Mouse (Mus musculus) liver, embryonic 15.5 days (tissue): ENCODE results near the gene Smurf2. TPM values are rescaled to one million over a fixed set of nuclear protein-coding genes. Genes with fewer than 3 reads are reported as not detected.

ENCODE experiments used
- ATAC-seq: fragments of 200-750 bp; cut with Nextera tagmentation; 2 replicates; pipeline ENCODE4 v1.8.0; 2017; ENCODE audit warnings: moderate number of reproducible peaks, mild to moderate bottlenecking, moderate library complexity; ENCODE audit not compliant: insufficient read depth
- H3K27ac ChIP-seq: fragments of 300-500 bp; sonication (generic); replicated peaks from 2 replicates; pipeline ENCODE4 v1.5.1; 2015; ENCODE audit warnings: mild to moderate bottlenecking, inconsistent platforms
- H3K27me3 ChIP-seq: fragments of 300-500 bp; sonication (generic); 2 replicates; pipeline ENCODE4 v1.6.1; 2015; ENCODE audit warnings: mild to moderate bottlenecking, inconsistent platforms
- H3K36me3 ChIP-seq: fragments of 300-500 bp; sonication (generic); replicated peaks from 2 replicates; pipeline ENCODE4 v1.6.1; 2015; ENCODE audit warnings: moderate library complexity, mild to moderate bottlenecking, inconsistent platforms
- H3K4me1 ChIP-seq: fragments of 300-500 bp; sonication (generic); replicated peaks from 2 replicates; pipeline ENCODE4 v1.6.1; 2015; ENCODE audit warnings: inconsistent platforms
- H3K4me2 ChIP-seq: fragments of 300-500 bp; sonication (generic); 2 replicates; pipeline ENCODE4 v1.6.1; 2015; ENCODE audit warnings: moderate library complexity, mild to moderate bottlenecking, inconsistent platforms
- H3K4me3 ChIP-seq: fragments of 300-500 bp; sonication (generic); replicated peaks from 2 replicates; pipeline ENCODE4 v1.5.1; 2015; ENCODE audit warnings: mild to moderate bottlenecking, inconsistent platforms
- H3K9ac ChIP-seq: fragments of 300-500 bp; sonication (generic); 2 replicates; pipeline ENCODE4 v1.6.1; 2015; ENCODE audit warnings: moderate library complexity, mild to moderate bottlenecking, inconsistent platforms
- H3K9me3 ChIP-seq: fragments of 300-500 bp; sonication (generic); replicated peaks from 2 replicates; pipeline ENCODE4 v1.6.1; 2016; ENCODE audit warnings: inconsistent platforms
- WGBS: fragments of 180-500 bp; shearing (Covaris S2); methylation state at CpG from one replicate; pipeline ENCODE4 v1.1.7; 2015; ENCODE audit warnings: mixed read lengths; ENCODE audit not compliant: insufficient replicate concordance; 5-methylcytosine and 5-hydroxymethylcytosine counted together
- polyA plus RNA-seq: library from polyadenylated mRNA; unstranded; fragments of >200 nt; fragmentation: Nextera tagmentation; extraction: Ambion mirVana; gene quantifications from 2 replicates; pipeline ENCODE4 v1.2.1, GENCODE M21; 2015

Smurf2 gene
- polyA plus RNA-seq, 1 experiment from 2014 or later, result 2.7 TPM

- peaks cover 2% of the 10 kb centered on the region; the same call in 1 of the 2 replicates for H3K4me1 ChIP-seq
- H3K36me3 ChIP-seq, result peaks cover 53% of the 10 kb centered on the region
- no peaks in the 10 kb centered on the region for H3K9me3 ChIP-seq
- no peak overlapping the region for H3K4me2 ChIP-seq
- no peak overlapping the region for H3K4me3 ChIP-seq
- no peak overlapping the region for H3K9ac ChIP-seq
- no peak overlapping the region for H3K27ac ChIP-seq
- no peaks in the 10 kb centered on the region for H3K27me3 ChIP-seq
- WGBS, result 81% methylated on average over 8 of the region's 8 CpGs
- no peak for ATAC-seq
Measured at GRCm38 (mm10) chr11:106822491-106822890, 98.0 kb downstream of the Smurf2 start.

GRCm38 (mm10) chr11:106821397-106821796 lies 99.1 kb downstream of the Smurf2 start:
- no peak for ATAC-seq
- no peak overlapping the region for H3K4me3 ChIP-seq
- no peak overlapping the region for H3K27ac ChIP-seq
- H3K4me1 ChIP-seq, result peaks cover 2% of the 10 kb centered on the region; the same call in 1 of the 2 replicates
- H3K9ac ChIP-seq, result no peak overlapping the region
- no peaks in the 10 kb centered on the region for H3K9me3 ChIP-seq
- H3K27me3 ChIP-seq, result no peaks in the 10 kb centered on the region
- 83% methylated on average over 6 of the region's 6 CpGs for WGBS
- H3K36me3 ChIP-seq, result peaks cover 61% of the 10 kb centered on the region
- H3K4me2 ChIP-seq, result no peak overlapping the region

GRCm38 (mm10) chr11:106820972-106821371 lies 99.5 kb downstream of the Smurf2 start:
- Histone ChIP-seq H3K4me3 (no peak overlapping the region), H3K9me3 (no peaks in the 10 kb centered on the region), H3K9ac (no peak overlapping the region), H3K4me1 (peaks cover 2% of the 10 kb centered on the region; the same call in 1 of the 2 replicates), H3K27me3 (no peaks in the 10 kb centered on the region), H3K27ac (no peak overlapping the region), H3K4me2 (no peak overlapping the region), H3K36me3 (peaks cover 65% of the 10 kb centered on the region)
- 51% methylated on average over 4 of the region's 4 CpGs for WGBS
- no peak for ATAC-seq

DNA sequence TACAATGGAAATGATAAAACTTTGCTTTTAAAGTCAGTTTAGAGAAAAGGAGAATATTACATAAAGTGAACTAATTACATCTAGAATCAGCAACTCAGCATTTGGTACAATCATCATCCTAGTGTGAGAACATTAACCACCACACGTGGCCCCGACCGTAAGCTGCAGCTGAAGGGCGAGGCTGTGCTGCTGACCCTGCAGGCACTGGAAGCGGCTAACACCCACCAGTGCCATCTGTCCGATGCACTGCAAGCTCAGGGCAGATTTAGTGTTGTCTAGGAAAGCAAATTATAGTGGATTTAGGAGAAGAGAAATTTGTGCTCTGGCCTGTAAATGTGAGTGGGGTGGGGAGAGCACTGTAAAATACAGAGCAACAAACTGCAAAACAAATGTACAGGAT lies 100.3 kb downstream of the Smurf2 start:
- WGBS, result 75% methylated on average over 6 of the region's 6 CpGs

GRCm38 (mm10) chr11:106819595-106819994 lies 100.9 kb downstream of the Smurf2 start:
- H3K9me3 ChIP-seq, result no peaks in the 10 kb centered on the region
- no peak overlapping the region for H3K27ac ChIP-seq
- H3K27me3 ChIP-seq, result no peaks in the 10 kb centered on the region
- peaks cover 5% of the 10 kb centered on the region; the same call in 1 of the 2 replicates for H3K4me1 ChIP-seq
- H3K4me3 ChIP-seq, result no peak overlapping the region
- ATAC-seq, result no peak
- H3K4me2 ChIP-seq, result no peak overlapping the region
- H3K9ac ChIP-seq, result no peak overlapping the region
- H3K36me3 ChIP-seq, result peaks cover 79% of the 10 kb centered on the region
- WGBS, result 68% methylated on average over 9 of the region's 9 CpGs

More for the DNA sequence above, 100.3 kb downstream of the Smurf2 start:
- no peak for ATAC-seq
- Histone ChIP-seq H3K27me3 (no peaks in the 10 kb centered on the region), H3K27ac (no peak overlapping the region), H3K36me3 (peaks cover 72% of the 10 kb centered on the region), H3K9ac (no peak overlapping the region), H3K4me1 (peaks cover 2% of the 10 kb centered on the region; the same call in 1 of the 2 replicates), H3K9me3 (no peaks in the 10 kb centered on the region), H3K4me3 (no peak overlapping the region), H3K4me2 (no peak overlapping the region)

DNA sequence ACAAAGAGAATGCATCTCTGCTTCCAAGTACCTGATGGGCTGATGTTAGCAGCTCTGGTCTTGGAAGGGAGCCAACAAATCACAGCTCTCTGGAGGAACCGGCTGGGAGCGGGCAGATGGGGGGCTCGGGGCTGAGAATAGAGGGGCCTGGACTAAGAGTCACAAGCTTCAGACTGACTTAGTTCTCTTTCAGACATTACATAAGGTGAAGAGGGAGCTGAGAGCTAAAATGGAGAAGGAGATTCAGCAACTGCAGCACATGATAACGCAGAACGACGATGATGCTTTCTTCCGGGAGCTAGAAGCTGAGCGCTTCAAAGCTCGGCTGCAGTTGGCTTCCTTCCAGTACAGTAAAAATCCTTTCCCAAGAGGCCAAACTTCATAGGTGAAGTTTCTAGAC lies 102.2 kb downstream of the Smurf2 start:
- no peaks in the 10 kb centered on the region for H3K27me3 ChIP-seq
- ATAC-seq, result no peak
- peaks cover 5% of the 10 kb centered on the region; the same call in 1 of the 2 replicates for H3K4me1 ChIP-seq
- no peak overlapping the region for H3K4me2 ChIP-seq
- H3K36me3 ChIP-seq, result peaks cover 88% of the 10 kb centered on the region
- no peak overlapping the region for H3K9ac ChIP-seq
- 81% methylated on average over 9 of the region's 9 CpGs for WGBS
- H3K27ac ChIP-seq, result no peak overlapping the region
- no peaks in the 10 kb centered on the region for H3K9me3 ChIP-seq
- H3K4me3 ChIP-seq, result no peak overlapping the region

GRCm38 (mm10) chr11:106817808-106818207 lies 102.7 kb downstream of the Smurf2 start:
- H3K9me3 ChIP-seq, result no peaks in the 10 kb centered on the region
- H3K27ac ChIP-seq, result no peak overlapping the region
- no peak overlapping the region for H3K4me3 ChIP-seq
- peaks cover 5% of the 10 kb centered on the region; the same call in 1 of the 2 replicates for H3K4me1 ChIP-seq
- WGBS, result 84% methylated on average over 6 of the region's 6 CpGs
- ATAC-seq, result no peak
- no peak overlapping the region for H3K9ac ChIP-seq
- H3K4me2 ChIP-seq, result no peak overlapping the region
- H3K36me3 ChIP-seq, result peaks cover 91% of the 10 kb centered on the region
- H3K27me3 ChIP-seq, result no peaks in the 10 kb centered on the region

DNA sequence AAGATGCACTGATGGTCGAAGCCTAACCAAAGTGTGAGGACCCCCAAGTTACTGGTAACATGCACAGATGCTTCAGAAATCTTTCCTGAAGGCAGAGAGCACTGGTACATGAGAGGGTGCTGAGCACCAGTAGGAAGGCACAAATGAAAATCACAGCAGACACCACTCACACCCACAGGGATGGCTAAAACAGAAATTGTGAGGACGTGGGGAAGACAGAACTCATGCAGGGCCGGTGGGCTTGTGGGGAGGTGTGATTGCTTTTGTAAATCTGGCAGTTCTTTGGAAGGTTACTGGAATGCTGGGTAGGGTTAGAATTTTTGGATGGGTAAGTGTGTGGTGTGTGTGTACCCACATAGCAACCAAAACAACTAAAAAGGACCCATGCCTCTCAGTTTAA lies 103.4 kb downstream of the Smurf2 start:
- WGBS, result 74% methylated on average over 3 of the region's 3 CpGs
- H3K4me3 ChIP-seq, result no peak overlapping the region
- H3K27ac ChIP-seq, result no peak overlapping the region
- no peak overlapping the region for H3K9ac ChIP-seq
- ATAC-seq, result no peak
- H3K4me2 ChIP-seq, result no peak overlapping the region
- H3K27me3 ChIP-seq, result no peaks in the 10 kb centered on the region
- no peaks in the 10 kb centered on the region for H3K9me3 ChIP-seq
- H3K36me3 ChIP-seq, result peaks cover 91% of the 10 kb centered on the region
- peaks cover 8% of the 10 kb centered on the region; the same call in 1 of the 2 replicates for H3K4me1 ChIP-seq

DNA sequence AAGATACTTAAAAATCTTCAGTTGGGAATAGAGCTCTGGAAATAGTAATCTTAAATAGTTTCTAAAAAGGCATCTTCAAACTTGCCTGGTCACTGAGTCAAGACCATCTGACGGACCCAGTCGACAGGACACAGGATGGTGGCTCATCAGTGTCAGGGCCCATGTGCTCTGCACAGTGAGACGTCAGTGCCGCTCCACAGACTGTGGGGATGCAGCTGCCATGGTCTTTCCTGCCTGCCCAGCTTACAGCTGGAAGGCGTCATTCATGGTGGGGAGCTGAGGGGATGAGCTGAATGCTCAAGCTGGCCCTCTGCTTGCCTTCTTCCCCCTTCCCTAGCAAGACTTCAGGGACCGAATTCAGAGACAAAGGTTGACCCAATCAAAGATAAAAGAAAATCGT lies 104.2 kb downstream of the Smurf2 start:
- H3K4me1 ChIP-seq, result peaks cover 13% of the 10 kb centered on the region; the same call in 1 of the 2 replicates
- 82% methylated on average over 7 of the region's 7 CpGs for WGBS
- ATAC-seq, result no peak
- H3K9me3 ChIP-seq, result no peaks in the 10 kb centered on the region
- no peak overlapping the region for H3K4me3 ChIP-seq
- no peak overlapping the region for H3K4me2 ChIP-seq
- H3K36me3 ChIP-seq, result peaks cover 95% of the 10 kb centered on the region
- no peak overlapping the region for H3K9ac ChIP-seq
- H3K27ac ChIP-seq, result no peak overlapping the region
- H3K27me3 ChIP-seq, result no peaks in the 10 kb centered on the region

GRCm38 (mm10) chr11:106815761-106816160 lies 104.8 kb downstream of the Smurf2 start:
- no peak overlapping the region for H3K4me2 ChIP-seq
- no peak overlapping the region for H3K9ac ChIP-seq
- H3K9me3 ChIP-seq, result no peaks in the 10 kb centered on the region
- no peak overlapping the region for H3K4me3 ChIP-seq
- no peak overlapping the region for H3K27ac ChIP-seq
- H3K36me3 ChIP-seq, result peaks cover 95% of the 10 kb centered on the region
- peaks cover 10% of the 10 kb centered on the region; the same call in 1 of the 2 replicates for H3K4me1 ChIP-seq
- ATAC-seq, result no peak
- 70% methylated on average over 2 of the region's 2 CpGs for WGBS
- H3K27me3 ChIP-seq, result no peaks in the 10 kb centered on the region

GRCm38 (mm10) chr11:106815331-106815730 lies 105.2 kb downstream of the Smurf2 start:
- peaks cover 10% of the 10 kb centered on the region; the same call in 1 of the 2 replicates for H3K4me1 ChIP-seq
- H3K27me3 ChIP-seq, result no peaks in the 10 kb centered on the region
- no peak for ATAC-seq
- H3K9ac ChIP-seq, result no peak overlapping the region
- no peaks in the 10 kb centered on the region for H3K9me3 ChIP-seq
- no peak overlapping the region for H3K4me3 ChIP-seq
- H3K4me2 ChIP-seq, result no peak overlapping the region
- H3K27ac ChIP-seq, result no peak overlapping the region
- peaks cover 94% of the 10 kb centered on the region for H3K36me3 ChIP-seq
- 78% methylated on average over 2 of the region's 2 CpGs for WGBS
